Mouse (Mus musculus): ENCODE results near the gene AI464131.
A peak's percentile ranks its signal among the peaks of the same experiment; 100 is the strongest.

AI464131 gene

GRCm38 (mm10) chr4:41502986-41503412, at the start of gene AI464131:
Gene AI464131 (minus strand): TSS chr4:41503076.
- peak; percentile 73 for DNase-seq (ENCODE audit: low read depth, low spot score)

DNA sequence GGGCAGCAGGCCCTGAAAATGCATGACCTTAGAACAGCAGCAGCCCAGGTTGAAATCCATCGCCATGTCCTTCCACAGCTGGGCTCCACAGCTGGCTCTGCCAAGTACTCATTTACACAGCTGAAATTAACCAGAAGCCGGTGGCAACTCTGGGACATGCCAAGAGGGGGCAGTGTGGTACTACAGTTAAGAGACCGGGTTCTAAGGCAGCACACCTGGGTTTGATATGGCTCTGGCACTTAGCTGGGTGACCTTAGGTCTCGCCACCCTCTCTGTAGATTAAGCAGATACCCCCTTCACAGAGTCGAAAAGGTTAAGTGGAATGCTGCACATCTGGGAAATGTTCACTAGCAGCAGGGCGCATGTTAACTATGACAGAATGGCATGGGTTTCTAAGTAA, 49.7 kb upstream of the AI464131 start:
- DNase-seq (ENCODE audit: low read depth, low spot score) = peak; percentile 71

- DNase-seq (ENCODE audit: low read depth, low spot score) = no peak
Observed at GRCm38 (mm10) chr4:41547086-41547485, 44.2 kb upstream of the AI464131 start.

- DNase-seq (ENCODE audit: low read depth, low spot score) = no peak
Observed at GRCm38 (mm10) chr4:41545985-41546384, 43.1 kb upstream of the AI464131 start.

DNA sequence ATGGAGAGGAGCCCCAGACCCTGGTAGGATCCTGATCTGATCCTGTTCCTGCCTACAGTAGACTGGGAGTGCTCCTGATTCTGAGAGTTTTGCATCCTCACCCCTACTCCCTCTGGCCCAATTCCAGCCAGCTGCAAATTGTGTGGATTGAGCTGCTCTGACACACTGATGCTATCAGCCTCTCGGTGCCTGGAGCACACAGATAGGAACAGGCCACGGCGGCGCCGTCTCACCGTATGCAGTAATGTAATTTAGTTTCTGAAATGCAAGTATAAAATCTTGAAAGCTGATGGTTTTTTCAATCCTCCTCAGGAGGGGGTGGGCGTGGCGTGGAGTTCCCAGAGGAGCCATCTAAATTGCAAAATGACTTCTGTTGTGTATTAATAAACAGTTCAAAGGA, 39.3 kb upstream of the AI464131 start:
- no peak for DNase-seq (ENCODE audit: low read depth, low spot score)

- no peak for DNase-seq (ENCODE audit: low read depth, low spot score)
Observed at GRCm38 (mm10) chr4:41534866-41535265, 32.0 kb upstream of the AI464131 start.

GRCm38 (mm10) chr4:41532420-41532819, 29.5 kb upstream of the AI464131 start:
- DNase-seq (ENCODE audit: low read depth, low spot score) = no peak

DNA sequence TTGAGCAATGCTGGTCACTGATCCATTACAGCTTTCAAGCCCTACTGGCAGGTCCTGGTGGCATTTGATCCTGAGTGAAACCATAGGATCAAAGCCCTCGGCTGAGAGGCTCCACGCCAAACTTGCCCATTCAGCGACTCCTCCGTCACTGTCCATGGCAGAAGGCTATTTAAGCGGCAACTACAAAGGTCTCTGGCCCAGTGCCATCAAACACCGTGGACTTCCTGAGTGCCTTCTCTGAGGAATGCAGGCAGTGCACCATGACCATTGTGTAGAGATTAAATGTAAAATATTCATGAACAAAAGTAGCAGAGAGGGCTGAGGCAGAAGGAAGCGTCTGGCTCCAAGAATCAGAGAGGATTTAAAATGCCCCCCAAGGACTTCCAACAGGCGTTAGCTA, 25.1 kb upstream of the AI464131 start:
- DNase-seq (ENCODE audit: low read depth, low spot score) = no peak

DNA sequence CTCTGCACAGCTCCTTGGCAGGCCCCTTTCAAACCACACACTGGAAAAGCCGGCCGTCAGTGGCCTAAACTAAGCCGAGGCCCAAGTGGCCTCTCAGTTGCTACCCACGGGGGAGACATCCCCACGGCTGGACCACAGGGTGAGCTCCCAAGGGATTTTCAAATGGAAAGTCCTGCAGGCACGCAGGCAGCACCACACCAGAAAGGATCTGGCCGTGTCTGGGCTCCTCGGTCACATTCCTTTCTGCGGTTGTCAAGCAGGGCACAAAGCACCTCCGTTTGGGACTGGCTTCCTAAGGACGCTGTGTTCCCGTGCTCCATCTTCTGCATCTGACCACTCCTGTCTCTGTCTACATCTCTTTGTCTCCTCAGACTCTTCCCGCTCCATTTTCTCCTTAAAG, 24.2 kb upstream of the AI464131 start:
- DNase-seq (ENCODE audit: low read depth, low spot score) = no peak

DNA sequence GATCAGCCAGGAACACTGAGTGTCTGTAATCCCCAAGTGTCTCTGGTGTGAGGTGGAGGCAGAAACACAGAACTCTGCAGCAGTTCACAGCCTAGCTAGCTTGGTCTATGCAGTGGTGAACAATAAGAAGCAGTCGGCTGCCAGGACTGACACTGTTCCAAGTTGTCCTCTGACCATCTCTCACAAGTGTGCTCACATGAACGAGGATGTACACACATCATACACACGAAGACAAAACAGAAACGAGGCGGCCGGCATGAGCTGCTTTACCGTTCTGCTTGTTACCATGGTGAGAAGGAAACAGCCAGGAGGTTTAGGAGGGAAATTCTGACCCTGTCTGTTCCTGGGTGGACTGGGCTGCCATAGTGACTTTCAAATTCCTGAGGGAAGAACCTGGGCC, 23.7 kb upstream of the AI464131 start:
- DNase-seq (ENCODE audit: low read depth, low spot score) = no peak

GRCm38 (mm10) chr4:41524829-41525228, 22.0 kb upstream of the AI464131 start:
- DNase-seq (ENCODE audit: low read depth, low spot score) = no peak

DNA sequence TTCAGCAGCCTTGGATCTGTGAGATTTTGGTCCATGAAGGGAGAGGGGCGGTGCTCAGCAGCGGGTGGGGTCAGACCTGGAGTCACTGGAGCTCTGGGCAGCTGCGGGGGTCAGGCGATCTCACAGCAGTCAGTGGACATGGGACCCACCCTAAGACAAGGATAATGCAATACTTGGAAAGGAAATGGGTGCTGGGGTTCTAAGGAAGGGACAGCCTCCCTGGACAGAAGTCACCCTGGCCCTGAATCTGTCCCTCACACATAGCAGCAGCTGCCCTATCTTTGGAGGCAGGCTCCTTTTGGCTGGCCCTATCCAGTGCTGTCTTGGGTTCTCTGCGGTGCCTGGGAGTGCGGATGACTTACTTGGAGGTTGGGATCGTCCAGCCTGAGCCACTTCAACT, 21.0 kb upstream of the AI464131 start:
- no peak for DNase-seq (ENCODE audit: low read depth, low spot score)

GRCm38 (mm10) chr4:41522788-41523187, 19.9 kb upstream of the AI464131 start:
- DNase-seq (ENCODE audit: low read depth, low spot score) = peak; percentile 47

DNA sequence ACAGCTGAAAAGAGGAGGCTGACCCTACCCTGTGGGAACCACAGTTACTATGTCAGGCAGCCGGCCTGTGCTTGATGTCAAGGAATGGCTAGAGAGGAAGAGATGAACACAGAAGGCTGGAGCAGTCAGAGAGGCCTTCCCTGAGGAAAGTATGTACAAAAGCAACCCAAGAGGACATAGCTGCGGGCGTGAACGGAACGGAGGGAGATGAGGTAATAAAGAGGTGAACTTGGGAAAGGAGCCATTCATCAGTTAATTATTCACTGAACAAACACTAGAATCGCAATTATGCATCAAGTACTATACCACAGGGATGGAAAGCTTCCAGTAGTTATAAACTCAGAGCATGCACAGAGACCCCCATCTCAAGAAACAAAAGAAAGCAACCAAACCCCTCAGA, 19.3 kb upstream of the AI464131 start:
- no peak for DNase-seq (ENCODE audit: low read depth, low spot score)

DNA sequence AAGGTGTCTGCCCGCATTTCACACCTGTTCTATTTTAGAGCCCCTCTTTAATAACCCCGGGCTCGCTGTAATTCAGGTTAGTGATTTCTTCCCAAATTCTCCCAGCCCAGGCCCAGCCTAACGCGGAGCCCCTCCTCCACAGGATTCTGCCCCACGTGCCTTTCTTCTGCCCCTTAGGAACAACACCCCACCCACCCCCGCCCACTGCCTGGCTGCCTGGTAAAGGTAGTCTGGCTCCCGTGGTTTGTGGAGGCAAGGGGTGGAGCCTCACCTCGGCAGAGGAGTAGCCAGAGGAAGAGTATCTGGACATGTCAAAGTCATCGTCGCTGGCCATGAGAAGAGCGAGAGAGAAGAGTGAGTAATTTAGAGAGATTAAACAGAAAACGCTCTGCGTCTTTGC, 17.8 kb upstream of the AI464131 start:
- DNase-seq (ENCODE audit: low read depth, low spot score) = no peak

DNA sequence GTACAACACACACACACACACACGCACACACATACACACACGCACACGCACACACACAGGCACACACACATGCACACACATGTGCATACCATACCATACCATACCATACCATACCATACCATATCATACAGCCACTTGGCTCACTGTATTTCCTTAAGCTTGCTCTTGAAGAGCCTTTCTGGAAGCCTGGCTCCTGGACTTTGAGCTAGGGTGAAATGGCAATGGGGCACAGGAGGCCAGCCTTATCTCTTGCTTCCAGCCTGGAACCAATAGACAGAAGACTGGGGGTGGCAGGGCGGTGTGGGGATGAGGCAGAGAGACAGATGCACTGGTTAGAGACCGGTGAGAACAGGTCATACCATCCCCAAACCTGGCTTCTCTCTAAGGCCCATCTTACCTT, 16.3 kb upstream of the AI464131 start:
- no peak for DNase-seq (ENCODE audit: low read depth, low spot score)

- DNase-seq (ENCODE audit: low read depth, low spot score) = no peak
Observed at GRCm38 (mm10) chr4:41518349-41518748, 15.5 kb upstream of the AI464131 start.

DNA sequence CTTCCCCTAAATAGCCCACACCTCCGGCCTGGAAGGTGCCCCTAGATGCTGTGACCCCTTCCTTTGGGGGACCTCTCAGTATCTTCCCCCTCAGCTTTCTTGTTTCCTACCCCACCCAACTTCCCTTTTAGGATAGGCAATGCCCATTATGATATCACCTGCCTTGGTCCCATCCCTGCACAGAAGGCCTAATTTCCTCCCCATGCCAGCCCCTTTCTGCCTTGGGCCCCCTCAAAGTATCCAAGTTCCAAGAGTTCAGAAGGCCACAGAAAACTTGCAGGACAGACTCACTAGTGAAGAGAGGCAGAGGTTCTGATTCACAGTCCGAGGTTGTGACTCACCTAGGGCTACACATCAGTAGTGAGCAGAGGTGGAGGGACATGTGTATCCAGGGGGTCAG, 14.4 kb upstream of the AI464131 start, which contains the start of gene 1110017D15Rik:
TSS of gene 1110017D15Rik (minus strand) at position 101 of the 400 bp plus-strand sequence.
- DNase-seq (ENCODE audit: low read depth, low spot score) = no peak

- DNase-seq (ENCODE audit: low read depth, low spot score) = no peak
Observed at GRCm38 (mm10) chr4:41513714-41514113, 10.8 kb upstream of the AI464131 start.

- DNase-seq (ENCODE audit: low read depth, low spot score) = no peak
Observed at GRCm38 (mm10) chr4:41513309-41513708, 10.4 kb upstream of the AI464131 start.

GRCm38 (mm10) chr4:41507998-41508397, 5.1 kb upstream of the AI464131 start:
- DNase-seq (ENCODE audit: low read depth, low spot score) = no peak

- DNase-seq (ENCODE audit: low read depth, low spot score) = no peak
Observed at GRCm38 (mm10) chr4:41507326-41507924, 4.5 kb upstream of the AI464131 start.

DNA sequence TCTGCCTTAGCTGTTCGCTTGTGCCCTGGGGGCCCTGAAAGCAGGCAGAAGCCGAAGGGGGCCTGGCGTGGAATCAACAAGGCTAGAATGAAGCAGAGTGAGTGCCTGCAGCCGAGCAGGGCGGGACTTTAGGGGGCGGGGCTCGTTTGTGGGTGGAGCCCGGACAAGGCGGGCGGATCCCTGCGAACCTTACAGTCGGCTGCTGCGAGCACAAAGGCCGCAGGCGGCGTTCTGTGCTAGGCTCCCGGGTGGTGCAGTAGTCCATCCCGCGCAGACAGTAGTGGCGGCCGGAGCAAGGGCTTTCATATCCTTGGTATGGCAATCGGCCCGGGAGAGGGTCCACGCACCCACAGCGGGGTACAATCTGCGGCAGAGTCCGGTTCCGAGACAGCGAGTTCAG, 4.0 kb upstream of the AI464131 start:
- peak; percentile 76 for DNase-seq (ENCODE audit: low read depth, low spot score)

- DNase-seq (ENCODE audit: low read depth, low spot score) = peak; percentile 35
Observed at GRCm38 (mm10) chr4:41506156-41506555, 3.3 kb upstream of the AI464131 start.
